Mouse (Mus musculus) myocyte (in vitro differentiated cells): Measurements from ENCODE around the gene Olfr574. TPM values are rescaled to one million over a fixed set of nuclear protein-coding genes. Genes with fewer than 3 reads are reported as not detected.

Experiments used
- H3K27me3 ChIP-seq: one replicate; pipeline ENCODE4 v1.6.1; 2011; ENCODE audit not compliant: control insufficient read depth, insufficient read depth, insufficient read length
- H3K36me3 ChIP-seq: one replicate; pipeline ENCODE4 v1.6.1; 2011; ENCODE audit not compliant: control insufficient read depth, insufficient read depth
- H3K4me2 ChIP-seq: one replicate; pipeline ENCODE4 v1.6.1; 2011; ENCODE audit warnings: low read depth, control low read depth
- H3K4me3 ChIP-seq: one replicate; pipeline ENCODE4 v1.5.1; 2011; ENCODE audit warnings: mild to moderate bottlenecking, control low read depth, moderate library complexity
- H3K79me2 ChIP-seq: one replicate; pipeline ENCODE4 v1.6.1; 2011; ENCODE audit not compliant: control insufficient read depth, insufficient read depth
- H3ac ChIP-seq: one replicate; pipeline ENCODE4 v1.6.1; 2011; ENCODE audit not compliant: control insufficient read depth, insufficient read length
- CEBPB ChIP-seq: IDR thresholded peaks from 2 replicates; pipeline ENCODE4 v1.6.1; 2011; ENCODE audit warnings: mild to moderate bottlenecking, moderate library complexity; ENCODE audit not compliant: poor library complexity, insufficient read depth, severe bottlenecking
- E2F4 ChIP-seq: IDR thresholded peaks from one replicate; pipeline ENCODE4 v1.6.1; 2011; ENCODE audit warnings: mild to moderate bottlenecking, control low read depth, moderate library complexity; ENCODE audit not compliant: insufficient read depth
- MAX ChIP-seq: IDR thresholded peaks from one replicate; pipeline ENCODE4 v1.6.1; 2011; ENCODE audit warnings: low read depth, mild to moderate bottlenecking, control low read depth
- MYOD1 ChIP-seq, 3 experiments: IDR thresholded peaks; one replicate each; pipeline ENCODE4 v1.6.1; 2011; ENCODE audit warnings: control low read depth in 2 of 3, low read depth in 2 of 3, mild to moderate bottlenecking in 2 of 3, moderate library complexity in 1 of 3; ENCODE audit not compliant: insufficient read length in 2 of 3, control insufficient read depth in 1 of 3
- MYOG ChIP-seq, 3 experiments: IDR thresholded peaks; one replicate each; pipeline ENCODE4 v1.6.1; 2011; ENCODE audit warnings: control low read depth in 2 of 3, low read depth in 2 of 3, mild to moderate bottlenecking in 2 of 3; ENCODE audit not compliant: insufficient read length in 2 of 3, control insufficient read depth in 1 of 3, insufficient read depth in 1 of 3
- POLR2A ChIP-seq: IDR thresholded peaks from one replicate; pipeline ENCODE4 v1.6.1; 2011; ENCODE audit warnings: low read depth, mild to moderate bottlenecking, control low read depth, moderate library complexity; ENCODE audit not compliant: insufficient read length
- POLR2AphosphoS2 ChIP-seq: IDR thresholded peaks from one replicate; pipeline ENCODE4 v1.6.1; 2011; ENCODE audit warnings: low read depth, control low read depth; ENCODE audit not compliant: insufficient read length
- REST ChIP-seq: IDR thresholded peaks from one replicate; pipeline ENCODE4 v1.6.1; 2011; ENCODE audit warnings: mild to moderate bottlenecking, control low read depth, moderate library complexity; ENCODE audit not compliant: insufficient read depth, insufficient read length
- SRF ChIP-seq: IDR thresholded peaks from one replicate; pipeline ENCODE4 v1.6.1; 2011; ENCODE audit warnings: low read depth; ENCODE audit not compliant: control insufficient read depth, insufficient read length
- TCF12 ChIP-seq: IDR thresholded peaks from one replicate; pipeline ENCODE4 v1.6.1; 2011; ENCODE audit warnings: mild to moderate bottlenecking, control low read depth; ENCODE audit not compliant: poor library complexity, insufficient read depth, severe bottlenecking
- TCF3 ChIP-seq: IDR thresholded peaks from one replicate; pipeline ENCODE4 v1.6.1; 2011; ENCODE audit warnings: low read depth, control low read depth; ENCODE audit not compliant: insufficient read length
- USF1 ChIP-seq: IDR thresholded peaks from one replicate; pipeline ENCODE4 v1.6.1; 2011; ENCODE audit warnings: low read depth, mild to moderate bottlenecking, control low read depth, moderate library complexity
- polyA plus RNA-seq: library from polyadenylated mRNA; unstranded; fragments of >200 nt; fragmentation: generic; extraction: Trizol; gene quantifications from one replicate; pipeline ENCODE4 v1.2.1, GENCODE M21; 2012; ENCODE audit warnings: missing spikeins

The Olfr574 gene
- polyA plus RNA-seq, 1 experiment: not detected

GRCm38 (mm10) chr7:102989224-102989623 is 41.0 kb downstream of the Olfr574 start, which contains the start of gene Olfr578:
Gene Olfr578 (minus strand): TSS chr7:102989324.
- Histone ChIP-seq H3K4me3 (no peak within 1 kb of the TSS), H3ac (no peak within 1 kb of the TSS), H3K79me2 (no peaks in the 10 kb centered on the region), H3K27me3 (no peaks in the 10 kb centered on the region), H3K36me3 (no peaks in the 10 kb centered on the region), H3K4me2 (no peak within 1 kb of the TSS)
- no peak for TF ChIP-seq E2F4
- TF ChIP-seq CEBPB: no peak
- no peak for TF ChIP-seq MYOG (IDR thresholded peaks at IDR 0.05; ENCODE audit: control insufficient read depth in 1 of 3, insufficient read depth in 1 of 3, insufficient read length in 2 of 3, low read depth in 2 of 3)
- TF ChIP-seq SRF: no peak
- TF ChIP-seq MYOD1 (IDR thresholded peaks at IDR 0.05; ENCODE audit: control insufficient read depth in 1 of 3, insufficient read length in 2 of 3, low read depth in 2 of 3): no peak
- TF ChIP-seq MAX: no peak
- no peak for TF ChIP-seq POLR2AphosphoS2
- no peak for TF ChIP-seq USF1
- TF ChIP-seq POLR2A: no peak
- TF ChIP-seq TCF3: no peak
- no peak for TF ChIP-seq REST
- TF ChIP-seq TCF12: no peak

Other genes starting within 250 kb of the Olfr574 start
- gene Olfr558, start 246.3 kb upstream of the Olfr574 start, polyA plus RNA-seq: not detected
- gene Olfr33, start 229.4 kb upstream of the Olfr574 start, polyA plus RNA-seq: not detected
- gene Olfr559, start 221.0 kb upstream of the Olfr574 start, polyA plus RNA-seq: not detected
- not detected for gene Olfr560, start 189.1 kb upstream of the Olfr574 start, polyA plus RNA-seq
- gene Olfr78, start 189.0 kb upstream of the Olfr574 start, polyA plus RNA-seq: not detected
- gene Olfr561, start 177.2 kb upstream of the Olfr574 start, polyA plus RNA-seq: not detected
- gene Olfr564, start 145.0 kb upstream of the Olfr574 start, polyA plus RNA-seq: not detected
- not detected for gene Olfr566, start 89.7 kb upstream of the Olfr574 start, polyA plus RNA-seq
- not detected for gene Olfr568, start 71.3 kb upstream of the Olfr574 start, polyA plus RNA-seq
- gene Olfr569, start 57.6 kb upstream of the Olfr574 start, polyA plus RNA-seq: not detected
- gene Olfr570, start 53.9 kb upstream of the Olfr574 start, polyA plus RNA-seq: not detected
- not detected for gene Olfr571, start 30.9 kb upstream of the Olfr574 start, polyA plus RNA-seq
- gene Olfr572, start 24.1 kb upstream of the Olfr574 start, polyA plus RNA-seq: not detected
- not detected for gene Olfr573-ps1, start 5.9 kb upstream of the Olfr574 start, polyA plus RNA-seq
- not detected for gene Olfr575, start 10.3 kb downstream of the Olfr574 start, polyA plus RNA-seq
- not detected for gene Olfr576, start 14.2 kb downstream of the Olfr574 start, polyA plus RNA-seq
- not detected for gene Olfr577, start 27.5 kb downstream of the Olfr574 start, polyA plus RNA-seq
- gene Olfr578, start 40.9 kb downstream of the Olfr574 start, polyA plus RNA-seq: not detected
- not detected for gene Olfr582, start 89.6 kb downstream of the Olfr574 start, polyA plus RNA-seq
- not detected for gene Olfr583, start 102.8 kb downstream of the Olfr574 start, polyA plus RNA-seq
- not detected for gene Olfr584, start 133.4 kb downstream of the Olfr574 start, polyA plus RNA-seq
- gene Olfr585, start 149.3 kb downstream of the Olfr574 start, polyA plus RNA-seq: not detected
- gene Olfr586, start 177.2 kb downstream of the Olfr574 start, polyA plus RNA-seq: not detected
- not detected for gene Olfr588-ps1, start 192.4 kb downstream of the Olfr574 start, polyA plus RNA-seq
- gene Olfr589, start 207.9 kb downstream of the Olfr574 start, polyA plus RNA-seq: not detected
- not detected for gene Olfr591, start 229.9 kb downstream of the Olfr574 start, polyA plus RNA-seq
- gene Olfr592, start 236.3 kb downstream of the Olfr574 start, polyA plus RNA-seq: not detected